Mouse (Mus musculus) myocyte (in vitro differentiated cells): ENCODE results near the gene Scyl1.

Experiments
- CEBPB ChIP-seq: IDR thresholded peaks from 2 replicates; pipeline ENCODE4 v1.6.1; 2011; ENCODE audit warnings: mild to moderate bottlenecking, moderate library complexity; ENCODE audit not compliant: poor library complexity, insufficient read depth, severe bottlenecking
- E2F4 ChIP-seq: IDR thresholded peaks from one replicate; pipeline ENCODE4 v1.6.1; 2011; ENCODE audit warnings: mild to moderate bottlenecking, control low read depth, moderate library complexity; ENCODE audit not compliant: insufficient read depth
- MAX ChIP-seq: IDR thresholded peaks from one replicate; pipeline ENCODE4 v1.6.1; 2011; ENCODE audit warnings: low read depth, mild to moderate bottlenecking, control low read depth
- POLR2A ChIP-seq: IDR thresholded peaks from one replicate; pipeline ENCODE4 v1.6.1; 2011; ENCODE audit warnings: low read depth, mild to moderate bottlenecking, control low read depth, moderate library complexity; ENCODE audit not compliant: insufficient read length
- TCF3 ChIP-seq: IDR thresholded peaks from one replicate; pipeline ENCODE4 v1.6.1; 2011; ENCODE audit warnings: low read depth, control low read depth; ENCODE audit not compliant: insufficient read length

GRCm38 (mm10) chr19:5791329-5791728 is 20.1 kb upstream of the Scyl1 start:
- TF ChIP-seq CEBPB (no peak), POLR2A (no peak), TCF3 (no peak), E2F4 (no peak), MAX (no peak)
